In genomic region chr4:141446211-141446610, GRCm38 (mm10) we compare ENCODE assay signal across 24 mouse cellular contexts. TPM values are rescaled to one million over a fixed set of nuclear protein-coding genes. Genes with fewer than 3 reads are reported as not detected.
A peak's percentile ranks its signal among the peaks of the same experiment; 100 is the strongest.
DNase-seq lines count a peak whose midpoint lies in the region; ATAC-seq and TF ChIP-seq lines count a peak whose summit lies in the region.
"Had no signal": no experiment of that assay in that cellular context is flagged by ENCODE, and none has a peak within 500 bp of the region (broad histone marks: within the 10 kb centered on the region; RNA-seq: fewer than 3 reads in every experiment).

No protein-coding gene starts in this region.

- H3K9me3 ChIP-seq in liver, embryonic 13.5 days (replicated peaks) = no peaks in the 10 kb centered on the region
- H3K9me3 ChIP-seq in liver, postnatal 0 days (ENCODE audit: low read length) = no peaks in the 10 kb centered on the region
- no peaks in the 10 kb centered on the region for H3K9me3 ChIP-seq in stomach, postnatal 0 days (ENCODE audit: control insufficient read depth, low read length)

- H3K27ac ChIP-seq in gastrocnemius, adult 2 months = peak overlapping the region; percentile 25; the same call in 1 of the 2 replicates
- H3K27ac ChIP-seq in liver, embryonic 13.5 days = no peak overlapping the region
- no peak overlapping the region for H3K27ac ChIP-seq in liver, postnatal 0 days (ENCODE audit: low read depth)
- H3K27ac ChIP-seq in stomach, postnatal 0 days (replicated peaks) = 0 out of 2 replicates have a peak overlapping the region, but pooled peaks have one; percentile 13

- TF ChIP-seq CTCF in gastrocnemius, adult 2 months (IDR thresholded peaks at IDR 0.05) = no peak
- no peak for TF ChIP-seq CTCF in liver, postnatal 0 days (IDR thresholded peaks at IDR 0.05; ENCODE audit: low read depth)
- TF ChIP-seq CTCF in stomach, postnatal 0 days (IDR thresholded peaks at IDR 0.05; ENCODE audit: low read depth) = no peak

- intact Hi-C loops in gastrocnemius, adult 2 months (cut with DNase I) = no loop called here

- peak overlapping the region; percentile 92; the same call in 1 of the 2 replicates for H3K4me2 ChIP-seq in liver, embryonic 13.5 days
- H3K4me2 ChIP-seq in liver, postnatal 0 days (ENCODE audit: low read depth, low read length) = no peak overlapping the region
- 0 out of 2 replicates have a peak overlapping the region, but pooled peaks have one; percentile 95 for H3K4me2 ChIP-seq in stomach, postnatal 0 days (replicated peaks; ENCODE audit: low read depth)

- 72% methylated on average over 7 of the region's 7 CpGs for WGBS in liver, embryonic 13.5 days (ENCODE audit: insufficient replicate concordance)
- 86% methylated on average over 7 of the region's 7 CpGs for WGBS in liver, postnatal 0 days (ENCODE audit: insufficient replicate concordance)
- WGBS in stomach, postnatal 0 days = 65% methylated on average over 7 of the region's 7 CpGs

- ATAC-seq in liver, embryonic 13.5 days (ENCODE audit: low read depth) = no peak
- no peak for ATAC-seq in liver, postnatal 0 days
- no peak for ATAC-seq in stomach, postnatal 0 days (ENCODE audit: low FRiP score, low TSS enrichment)

- H3K4me1 ChIP-seq in liver, embryonic 13.5 days (replicated peaks) = peaks cover 31% of the 10 kb centered on the region
- H3K4me1 ChIP-seq in liver, postnatal 0 days (ENCODE audit: insufficient read depth) = peaks cover 13% of the 10 kb centered on the region
- 0 out of 2 replicates have a peak, but pooled peaks cover 4% of the 10 kb centered on the region for H3K4me1 ChIP-seq in stomach, postnatal 0 days (replicated peaks; ENCODE audit: control insufficient read depth, insufficient read depth)

- TF ChIP-seq EP300 in liver, postnatal 0 days (IDR thresholded peaks at IDR 0.05; ENCODE audit: low read depth) = no peak
- TF ChIP-seq EP300 in stomach, postnatal 0 days (optimal IDR thresholded peaks at IDR 0.05) = no peak

- peaks cover 36% of the 10 kb centered on the region for H3K36me3 ChIP-seq in liver, embryonic 13.5 days
- peaks cover 9% of the 10 kb centered on the region; the same call in 1 of the 2 replicates for H3K36me3 ChIP-seq in liver, postnatal 0 days (replicated peaks; ENCODE audit: insufficient read depth, low read length)
- H3K36me3 ChIP-seq in stomach, postnatal 0 days (ENCODE audit: control insufficient read depth, insufficient read depth, low read length) = peaks cover 6% of the 10 kb centered on the region; the same call in 1 of the 2 replicates

- H3K9ac ChIP-seq in liver, embryonic 13.5 days = no peak overlapping the region
- no peak overlapping the region for H3K9ac ChIP-seq in liver, postnatal 0 days (replicated peaks)
- H3K9ac ChIP-seq in stomach, postnatal 0 days (ENCODE audit: low read length) = no peak overlapping the region

- no peak overlapping the region for H3K4me3 ChIP-seq in gastrocnemius, adult 2 months
- H3K4me3 ChIP-seq in liver, embryonic 13.5 days (replicated peaks) = no peak overlapping the region
- no peak overlapping the region for H3K4me3 ChIP-seq in liver, postnatal 0 days (ENCODE audit: low read depth, low read length)
- H3K4me3 ChIP-seq in stomach, postnatal 0 days (ENCODE audit: low read depth, low read length) = no peak overlapping the region

- H3K27me3 ChIP-seq in liver, embryonic 13.5 days = no peaks in the 10 kb centered on the region
- no peaks in the 10 kb centered on the region for H3K27me3 ChIP-seq in liver, postnatal 0 days (ENCODE audit: insufficient read depth, low read length)
- H3K27me3 ChIP-seq in stomach, postnatal 0 days (ENCODE audit: control insufficient read depth, insufficient read depth, low read length) = no peaks in the 10 kb centered on the region

- DNase-seq in gastrocnemius, adult 2 months = no peak
- no peak for DNase-seq in gastrocnemius, postnatal 25 days
- no peak for DNase-seq in liver, embryonic 13.5 days
- no peak for DNase-seq in liver, postnatal 0 days
- DNase-seq in urinary bladder, postnatal 14 days (ENCODE audit: low spot score) = peak; percentile 47
- DNase-seq in urinary bladder, postnatal 25 days (ENCODE audit: low spot score) = no peak
- no peak for DNase-seq in stomach, postnatal 0 days (ENCODE audit: low spot score)
- DNase-seq in adrenal gland, adult 18-20 months (ENCODE audit: low spot score in 2 of 2) = no peak
- DNase-seq: cerebellum, adult 11 months; gastrocnemius, postnatal 36 days; kidney, adult 18-20 months; kidney, postnatal 4 days; right cerebral cortex, adult 18-20 months had no signal

RNA-seq across cellular contexts. Expression of gene Zbtb17, which starts 1.8 kb away (rescaled TPM):
- 10 to 100 TPM; 30.2 to 30.6 TPM for total RNA-seq in gastrocnemius, adult 2 months (2021)
- 10 to 100 TPM; 24.7 to 25.5 TPM for total RNA-seq in gastrocnemius, postnatal 25 days (2021)
- 9.5 and 11.4 TPM in 2 replicates for polyA plus RNA-seq in liver, embryonic 13.5 days (2015; fragmentation: Nextera tagmentation; extraction: Ambion mirVana)
- polyA plus RNA-seq in liver, postnatal 0 days (2015; fragmentation: Nextera tagmentation; extraction: Ambion mirVana) = 4.6 and 5.5 TPM in 2 replicates
- polyA plus RNA-seq in stomach, postnatal 0 days (2015; fragmentation: Nextera tagmentation; extraction: Ambion mirVana) = 13.3 and 16.8 TPM in 2 replicates
- 10 to 100 TPM; 18.6 to 20.5 TPM for total RNA-seq in adrenal gland, adult 18-20 months (2021)

RNA-seq across cellular contexts. Expression of gene Srarp, which starts 10.3 kb away (rescaled TPM):
- 1 to 10 TPM in 1 of 2 experiments, under 1 TPM in 1; 0.92 to 1.6 TPM for total RNA-seq in gastrocnemius, adult 2 months (2021)
- 1 to 10 TPM in 1 of 2 experiments, under 1 TPM in 1; 0.91 to 1.0 TPM for total RNA-seq in gastrocnemius, postnatal 25 days (2021)
- not detected in 2 replicates for polyA plus RNA-seq in liver, embryonic 13.5 days (2015; fragmentation: Nextera tagmentation; extraction: Ambion mirVana)
- not detected in 2 replicates for polyA plus RNA-seq in liver, postnatal 0 days (2015; fragmentation: Nextera tagmentation; extraction: Ambion mirVana)
- not detected in 2 replicates for polyA plus RNA-seq in stomach, postnatal 0 days (2015; fragmentation: Nextera tagmentation; extraction: Ambion mirVana)
- under 1 TPM in 1 of 2 experiments, not detected in 1; 0.35 TPM for total RNA-seq in adrenal gland, adult 18-20 months (2021)
- total RNA-seq: common myeloid progenitor, adult 5-6 weeks; hematopoietic stem cell, adult 5-6 weeks; monocyte, adult 5-6 weeks had no signal
- polyA plus RNA-seq: C2C12; embryonic facial prominence, embryonic 14.5 days; heart, embryonic 11.5 days; limb, embryonic 11.5 days; liver, embryonic 16.5 days; spleen, adult 2 months had no signal

RNA-seq across cellular contexts. Expression of gene Hspb7, which starts 25.6 kb away (rescaled TPM):
- 100 to 1,000 TPM; 223 to 468 TPM for total RNA-seq in gastrocnemius, adult 2 months (2021)
- total RNA-seq in gastrocnemius, postnatal 25 days (2021) = 1,000 to 10,000 TPM in 1 of 2 experiments, 100 to 1,000 TPM in 1; 347 to 1,168 TPM
- 0.03 and 0.23 TPM in 2 replicates for polyA plus RNA-seq in liver, embryonic 13.5 days (2015; fragmentation: Nextera tagmentation; extraction: Ambion mirVana)
- polyA plus RNA-seq in liver, postnatal 0 days (2015; fragmentation: Nextera tagmentation; extraction: Ambion mirVana) = 0.04 and 0.49 TPM in 2 replicates
- 2.3 and 3.5 TPM in 2 replicates for polyA plus RNA-seq in stomach, postnatal 0 days (2015; fragmentation: Nextera tagmentation; extraction: Ambion mirVana)
- under 1 TPM; 0.20 to 0.86 TPM for total RNA-seq in adrenal gland, adult 18-20 months (2021)
- total RNA-seq: common myeloid progenitor, adult 5-6 weeks; layer of hippocampus, postnatal 25 days; monocyte, adult 5-6 weeks had no signal

RNA-seq across cellular contexts. Expression of gene Clcnkb, which starts 30.4 kb away (rescaled TPM):
- total RNA-seq in gastrocnemius, adult 2 months (2021) = under 1 TPM in 1 of 2 experiments, not detected in 1; 0.25 TPM
- total RNA-seq in gastrocnemius, postnatal 25 days (2021) = not detected
- polyA plus RNA-seq in liver, embryonic 13.5 days (2015; fragmentation: Nextera tagmentation; extraction: Ambion mirVana) = not detected in 2 replicates
- not detected in 2 replicates for polyA plus RNA-seq in liver, postnatal 0 days (2015; fragmentation: Nextera tagmentation; extraction: Ambion mirVana)
- polyA plus RNA-seq in stomach, postnatal 0 days (2015; fragmentation: Nextera tagmentation; extraction: Ambion mirVana) = not detected in 2 replicates
- not detected for total RNA-seq in adrenal gland, adult 18-20 months (2021)
- total RNA-seq: common myeloid progenitor, adult 5-6 weeks; hematopoietic stem cell, adult 5-6 weeks; layer of hippocampus, postnatal 25 days; monocyte, adult 5-6 weeks had no signal
- polyA plus RNA-seq: C2C12; embryonic facial prominence, embryonic 14.5 days; limb, embryonic 11.5 days; liver, embryonic 16.5 days had no signal

RNA-seq across cellular contexts. Expression of gene Clcnka, which starts 47.7 kb away (rescaled TPM):
- not detected for total RNA-seq in gastrocnemius, adult 2 months (2021)
- total RNA-seq in gastrocnemius, postnatal 25 days (2021) = under 1 TPM; 0.35 to 0.51 TPM
- not detected in 2 replicates for polyA plus RNA-seq in liver, embryonic 13.5 days (2015; fragmentation: Nextera tagmentation; extraction: Ambion mirVana)
- not detected in 2 replicates for polyA plus RNA-seq in liver, postnatal 0 days (2015; fragmentation: Nextera tagmentation; extraction: Ambion mirVana)
- 0.08 TPM in 1 of 2 replicates, not detected in the other for polyA plus RNA-seq in stomach, postnatal 0 days (2015; fragmentation: Nextera tagmentation; extraction: Ambion mirVana)
- total RNA-seq in adrenal gland, adult 18-20 months (2021) = not detected
- total RNA-seq: common myeloid progenitor, adult 5-6 weeks; hematopoietic stem cell, adult 5-6 weeks; monocyte, adult 5-6 weeks had no signal
- polyA plus RNA-seq: C2C12; urinary bladder, adult 2 months had no signal

Comparison
In these comparisons a context has a peak if more than half of its experiments do, and no peak if none do; other contexts are left out.
1. H3K27ac ChIP-seq: peak in gastrocnemius, adult 2 months (single experiment) and stomach, postnatal 0 days (single experiment); none in liver, embryonic 13.5 days (single experiment) and liver, postnatal 0 days (single experiment).
2. RNA of gene Hspb7, which starts 25.6 kb away (total RNA-seq): 347 to 1,168 TPM in gastrocnemius, postnatal 25 days and 223 to 468 TPM in gastrocnemius, adult 2 months; 0.20 to 0.86 TPM in adrenal gland, adult 18-20 months; every median in the first group is over 100 times any median in the second.